In genomic region chr17:67503125-67503878, GRCm38 (mm10) we compare ENCODE assay signal across 13 mouse cellular contexts.
"Had no signal": no experiment of that assay in that cellular context is flagged by ENCODE, and none has a peak within 500 bp of the region (broad histone marks: within the 10 kb centered on the region; RNA-seq: fewer than 3 reads in every experiment).

No protein-coding gene starts in this region.

- H3K4me1 ChIP-seq: liver, embryonic 15.5 days had no signal

- H3K27ac ChIP-seq: left cerebral cortex, adult 2 months; limb, embryonic 10.5 days; liver, embryonic 15.5 days; macrophage; midbrain, embryonic 12.5 days; neural tube, embryonic 15.5 days had no signal

- DNase-seq: lung, embryonic 14.5 days; lung, postnatal 14 days; right cerebral cortex, adult 18-20 months; right cerebral cortex, postnatal 25 days; thymus, postnatal 36 days had no signal

- H3K4me2 ChIP-seq: liver, embryonic 11.5 days; liver, embryonic 15.5 days; lung, embryonic 14.5 days; midbrain, embryonic 12.5 days; neural tube, embryonic 15.5 days had no signal

- H3K9me3 ChIP-seq: limb, embryonic 10.5 days; liver, embryonic 15.5 days; midbrain, embryonic 12.5 days; neural tube, embryonic 15.5 days had no signal

- H3K9ac ChIP-seq: liver, embryonic 15.5 days; lung, embryonic 14.5 days; midbrain, embryonic 12.5 days; neural tube, embryonic 15.5 days had no signal

- H3K36me3 ChIP-seq: limb, embryonic 10.5 days; liver, embryonic 15.5 days; midbrain, embryonic 12.5 days; neural tube, embryonic 15.5 days had no signal

- H3K4me3 ChIP-seq: left cerebral cortex, adult 2 months; limb, embryonic 10.5 days; liver, embryonic 15.5 days; midbrain, embryonic 12.5 days; myocyte; neural tube, embryonic 15.5 days had no signal

- H3K27me3 ChIP-seq: liver, embryonic 15.5 days; midbrain, embryonic 12.5 days; neural tube, embryonic 15.5 days had no signal
